10 mouse cellular contexts compared by ENCODE assay signal in genomic region chr17:56470571-56470970, GRCm38 (mm10). TPM values are rescaled to one million over a fixed set of nuclear protein-coding genes. Genes with fewer than 3 reads are reported as not detected.
DNase-seq lines count a peak whose midpoint lies in the region; ATAC-seq and TF ChIP-seq lines count a peak whose summit lies in the region.
"Had no signal": no experiment of that assay in that cellular context is flagged by ENCODE, and none has a peak within 500 bp of the region (broad histone marks: within the 10 kb centered on the region; RNA-seq: fewer than 3 reads in every experiment).

No protein-coding gene starts in this region.

- no peaks in the 10 kb centered on the region for H3K9me3 ChIP-seq in lung, embryonic 16.5 days (ENCODE audit: control insufficient read depth, low read length)
- 0 out of 2 replicates have a peak, but pooled peaks cover 3% of the 10 kb centered on the region for H3K9me3 ChIP-seq in liver, embryonic 13.5 days (replicated peaks)

- DNase-seq in cerebellum, adult 11 months: peak; percentile 40
- DNase-seq in cerebellum, postnatal 36 days: no peak
- DNase-seq in lung, adult 2 months: no peak
- no peak for DNase-seq in liver, embryonic 13.5 days
- DNase-seq in thymus, adult 2 months: no peak
- no peak for DNase-seq in thymus, adult 18-20 months
- no peak for DNase-seq in urinary bladder, postnatal 25 days (ENCODE audit: low spot score)
- DNase-seq: adrenal gland, postnatal 10 days; thymus, postnatal 4 days had no signal

- no peak for TF ChIP-seq CTCF in lung, adult 2 months (IDR thresholded peaks at IDR 0.05; ENCODE audit: insufficient read depth, low read length)
- TF ChIP-seq CTCF in thymus, adult 2 months (IDR thresholded peaks at IDR 0.05; ENCODE audit: borderline replicate concordance, control insufficient read depth, extremely low read depth, insufficient read depth, low read length, poor library complexity): no peak

- H3K9ac ChIP-seq in lung, embryonic 16.5 days (ENCODE audit: low read length): no peak overlapping the region
- H3K9ac ChIP-seq in liver, embryonic 13.5 days: no peak overlapping the region

- ATAC-seq in lung, embryonic 16.5 days (ENCODE audit: low read depth): no peak
- peak; percentile 52 for ATAC-seq in liver, embryonic 13.5 days (ENCODE audit: low read depth)

- peak overlapping the region; percentile 40 for H3K4me2 ChIP-seq in lung, embryonic 16.5 days (ENCODE audit: low read depth, low read length)
- peak overlapping the region; percentile 53 for H3K4me2 ChIP-seq in liver, embryonic 13.5 days

- H3K36me3 ChIP-seq in lung, embryonic 16.5 days (ENCODE audit: control insufficient read depth, insufficient read depth, low read length): no peaks in the 10 kb centered on the region
- no peaks in the 10 kb centered on the region for H3K36me3 ChIP-seq in liver, embryonic 13.5 days
- H3K36me3 ChIP-seq in thymus, adult 2 months (ENCODE audit: control insufficient read depth, insufficient read depth, low read length): no peaks in the 10 kb centered on the region

- H3K27me3 ChIP-seq in lung, embryonic 16.5 days (ENCODE audit: control insufficient read depth, insufficient read depth, low read depth, low read length): peaks cover 31% of the 10 kb centered on the region
- H3K27me3 ChIP-seq in liver, embryonic 13.5 days: peaks cover 73% of the 10 kb centered on the region
- peaks cover 36% of the 10 kb centered on the region for H3K27me3 ChIP-seq in thymus, adult 2 months (ENCODE audit: control insufficient read depth, insufficient read depth, low read length)

- peaks cover 75% of the 10 kb centered on the region for H3K4me1 ChIP-seq in lung, embryonic 16.5 days (replicated peaks; ENCODE audit: control insufficient read depth, insufficient read depth, low read length)
- peaks cover 28% of the 10 kb centered on the region for H3K4me1 ChIP-seq in lung, adult 2 months (ENCODE audit: control insufficient read depth, insufficient read depth, low read length)
- H3K4me1 ChIP-seq in liver, embryonic 13.5 days (replicated peaks): peaks cover 64% of the 10 kb centered on the region
- H3K4me1 ChIP-seq in thymus, adult 2 months (replicated peaks; ENCODE audit: control insufficient read depth, insufficient read depth, low read length): peaks cover 35% of the 10 kb centered on the region

- H3K27ac ChIP-seq in lung, embryonic 16.5 days (ENCODE audit: low read length): no peak overlapping the region
- H3K27ac ChIP-seq in liver, embryonic 13.5 days: peak overlapping the region; percentile 13; the same call in 1 of the 2 replicates
- no peak overlapping the region for H3K27ac ChIP-seq in thymus, adult 2 months (ENCODE audit: control insufficient read depth, insufficient read depth, low read length)

- no peak for TF ChIP-seq POLR2A in lung, adult 2 months (IDR thresholded peaks at IDR 0.05; ENCODE audit: borderline replicate concordance, extremely low read depth, low read depth, low read length)
- no peak for TF ChIP-seq POLR2A in thymus, adult 2 months (IDR thresholded peaks at IDR 0.05; ENCODE audit: control insufficient read depth, extremely low read depth, insufficient read depth, low read length, poor library complexity)

- 17% methylated on average over 10 of the region's 10 CpGs for WGBS in lung, embryonic 16.5 days
- 31% methylated on average over 10 of the region's 10 CpGs for WGBS in lung, adult 2 months
- 33% methylated on average over 10 of the region's 10 CpGs for WGBS in liver, embryonic 13.5 days (ENCODE audit: insufficient replicate concordance)
- WGBS in thymus, adult 2 months: 84% methylated on average over 10 of the region's 10 CpGs

- peak overlapping the region; percentile 22; the same call in 1 of the 2 replicates for H3K4me3 ChIP-seq in lung, embryonic 16.5 days (ENCODE audit: low read length)
- no peak overlapping the region for H3K4me3 ChIP-seq in lung, adult 2 months (replicated peaks; ENCODE audit: extremely low read depth, low read depth, low read length)
- H3K4me3 ChIP-seq in liver, embryonic 13.5 days (replicated peaks): peak overlapping the region; percentile 43
- H3K4me3 ChIP-seq in thymus, adult 2 months (ENCODE audit: control insufficient read depth, insufficient read depth, low read length): no peak overlapping the region

RNA-seq across cellular contexts. Expression of gene Ptprs, which starts 5.7 kb away (rescaled TPM):
- 59.1 and 59.9 TPM in 2 replicates for polyA plus RNA-seq in lung, embryonic 16.5 days (2015; fragmentation: Nextera tagmentation; extraction: Ambion mirVana)
- 128 and 171 TPM in 2 replicates for polyA plus RNA-seq in lung, adult 2 months (2012; rRNA removed)
- 6.2 and 7.6 TPM in 2 replicates for polyA plus RNA-seq in liver, embryonic 13.5 days (2015; fragmentation: Nextera tagmentation; extraction: Ambion mirVana)
- 235 and 305 TPM in 2 replicates for polyA plus RNA-seq in thymus, adult 2 months (2012; rRNA removed)

RNA-seq across cellular contexts. Expression of gene Znrf4, which starts 41.7 kb away (rescaled TPM):
- not detected in 2 replicates for polyA plus RNA-seq in lung, embryonic 16.5 days (2015; fragmentation: Nextera tagmentation; extraction: Ambion mirVana)
- 0.17 and 0.22 TPM in 2 replicates for polyA plus RNA-seq in lung, adult 2 months (2012; rRNA removed)
- not detected in 2 replicates for polyA plus RNA-seq in liver, embryonic 13.5 days (2015; fragmentation: Nextera tagmentation; extraction: Ambion mirVana)
- 0.67 TPM in 1 of 2 replicates, not detected in the other for polyA plus RNA-seq in thymus, adult 2 months (2012; rRNA removed)

Comparison
In these comparisons a context has a peak if more than half of its experiments do, and no peak if none do; other contexts are left out.
1. H3K4me3 ChIP-seq: peak in lung, embryonic 16.5 days (single experiment) and liver, embryonic 13.5 days (single experiment); none in lung, adult 2 months (single experiment) and thymus, adult 2 months (single experiment).